Mouse (Mus musculus) liver, adult 2 months (tissue): ENCODE measurements around the gene Dchs2. TPM values are rescaled to one million over a fixed set of nuclear protein-coding genes. Genes with fewer than 3 reads are reported as not detected.
"Not testable (repeated sequence)": the region's sequence is repeated elsewhere in the genome, so short reads cannot be mapped to it uniquely, and the experiment has no call there.

ENCODE experiments used
- DNase-seq: peaks from one replicate; pipeline ENCODE4 v3.0.0-alpha.2; 2011; ENCODE audit warnings: low read depth, low spot score; ENCODE audit errors: extremely low read depth
- H3K27ac ChIP-seq: fragments of 200-500 bp; replicated peaks from 2 replicates; pipeline ENCODE4 v1.5.1; 2012; ENCODE audit warnings: low read depth, mild to moderate bottlenecking, control low read depth, inconsistent platforms, low read length; ENCODE audit not compliant: insufficient read depth
- H3K27me3 ChIP-seq: fragments of 200-500 bp; 2 replicates; pipeline ENCODE4 v1.6.1; 2012; ENCODE audit warnings: mild to moderate bottlenecking, moderate library complexity, low read length, inconsistent platforms; ENCODE audit not compliant: control insufficient read depth, insufficient read depth
- H3K36me3 ChIP-seq: fragments of 200-500 bp; 2 replicates; pipeline ENCODE4 v1.6.1; 2012; ENCODE audit warnings: low read length, inconsistent platforms; ENCODE audit not compliant: control insufficient read depth, insufficient read depth
- H3K4me1 ChIP-seq: fragments of 200-500 bp; 2 replicates; pipeline ENCODE4 v1.6.1; 2011; ENCODE audit warnings: low read length; ENCODE audit not compliant: control insufficient read depth, insufficient read depth
- H3K4me3 ChIP-seq: fragments of 200-500 bp; 2 replicates; pipeline ENCODE4 v1.5.1; 2011; ENCODE audit warnings: low read depth, mild to moderate bottlenecking, control low read depth, low read length, moderate library complexity; ENCODE audit not compliant: insufficient read depth
- H3K79me2 ChIP-seq: fragments of 200-500 bp; 2 replicates; pipeline ENCODE4 v1.6.1; 2012; ENCODE audit warnings: inconsistent platforms, mild to moderate bottlenecking, low read length, moderate library complexity; ENCODE audit not compliant: control insufficient read depth, insufficient read depth
- H3K9ac ChIP-seq: fragments of 200-500 bp; 2 replicates; pipeline ENCODE4 v1.6.1; 2012; ENCODE audit warnings: low read depth, mild to moderate bottlenecking, control low read depth, inconsistent platforms, low read length
- CTCF ChIP-seq: fragments of 200-500 bp; IDR thresholded peaks from 2 replicates; pipeline ENCODE4 v1.5.1; 2011; ENCODE audit warnings: low read depth, low read length, control low read depth
- POLR2A ChIP-seq: fragments of 200-500 bp; IDR thresholded peaks from 2 replicates; pipeline ENCODE4 v1.6.1; 2011; ENCODE audit warnings: low read length, control low read depth; ENCODE audit not compliant: insufficient read depth; ENCODE audit errors: extremely low read depth
- WGBS: fragments of 180-500 bp; shearing (Covaris S2); methylation state at CpG from one replicate; pipeline ENCODE4 v1.1.7; 2018; 5-methylcytosine and 5-hydroxymethylcytosine counted together
- polyA plus RNA-seq: library from polyadenylated mRNA; depleted of rRNA; stranded (reverse); fragments of >200 nt; gene quantifications from 2 replicates; pipeline ENCODE4 v1.2.3, GENCODE M21; 2012
- total RNA-seq: library from RNA; depleted of rRNA; stranded (reverse); fragments of >200 nt; gene quantifications from 2 replicates; pipeline ENCODE4 v1.2.3, GENCODE M21; 2014

The Dchs2 gene
- total and polyA plus RNA-seq, 2 experiments: 0.01 to 0.09 TPM

- Histone ChIP-seq H3K27me3 (no peaks in the 10 kb centered on the region), H3K36me3 (no peaks in the 10 kb centered on the region), H3K4me3 (no peak overlapping the region), H3K9ac (no peak overlapping the region), H3K79me2 (no peaks in the 10 kb centered on the region), H3K4me1 (no peaks in the 10 kb centered on the region), H3K27ac (no peak overlapping the region)
- TF ChIP-seq POLR2A (no peak), CTCF (no peak)
- 87% methylated on average over 6 of the region's 6 CpGs for WGBS
- DNase-seq: no peak
These were observed 25.5 kb upstream of the Dchs2 start for GRCm38 (mm10) chr3:83102286-83102685.

- H3K4me3 ChIP-seq: no peak overlapping the region
- TF ChIP-seq POLR2A (no peak), CTCF (0 out of 2 replicates have a peak, but pooled peaks have one; percentile 13)
- H3K79me2 ChIP-seq: no peaks in the 10 kb centered on the region
- H3K9ac ChIP-seq: no peak overlapping the region
- no peaks in the 10 kb centered on the region for H3K27me3 ChIP-seq
- no peak overlapping the region for H3K27ac ChIP-seq
- H3K36me3 ChIP-seq: no peaks in the 10 kb centered on the region
- no peaks in the 10 kb centered on the region for H3K4me1 ChIP-seq
- 31% methylated on average over 4 of the region's 4 CpGs for WGBS
- peak; percentile 33 for DNase-seq
These were observed 17.6 kb upstream of the Dchs2 start for GRCm38 (mm10) chr3:83110163-83110562.

- Histone ChIP-seq H3K27ac (no peak overlapping the region), H3K9ac (no peak overlapping the region), H3K79me2 (no peaks in the 10 kb centered on the region), H3K4me3 (no peak overlapping the region), H3K4me1 (no peaks in the 10 kb centered on the region), H3K36me3 (no peaks in the 10 kb centered on the region), H3K27me3 (no peaks in the 10 kb centered on the region)
- no peak for TF ChIP-seq POLR2A
- no peak for TF ChIP-seq CTCF
- DNase-seq: no peak
- WGBS: 76% methylated on average over 7 of the region's 7 CpGs
These were observed 16.1 kb upstream of the Dchs2 start for GRCm38 (mm10) chr3:83111485-83112261.

GRCm38 (mm10) chr3:83112869-83113268 lies 14.9 kb upstream of the Dchs2 start:
- Histone ChIP-seq H3K4me3 (no peak overlapping the region), H3K27ac (no peak overlapping the region), H3K79me2 (no peaks in the 10 kb centered on the region), H3K4me1 (no peaks in the 10 kb centered on the region), H3K9ac (no peak overlapping the region), H3K36me3 (no peaks in the 10 kb centered on the region), H3K27me3 (no peaks in the 10 kb centered on the region)
- TF ChIP-seq CTCF (no peak), POLR2A (no peak)
- 53% methylated on average over 3 of the region's 3 CpGs for WGBS
- DNase-seq: no peak

GRCm38 (mm10) chr3:83114946-83115345 lies 12.8 kb upstream of the Dchs2 start:
- Histone ChIP-seq H3K4me3 (no peak overlapping the region), H3K27ac (no peak overlapping the region), H3K9ac (no peak overlapping the region), H3K79me2 (no peaks in the 10 kb centered on the region), H3K27me3 (no peaks in the 10 kb centered on the region), H3K36me3 (no peaks in the 10 kb centered on the region), H3K4me1 (no peaks in the 10 kb centered on the region)
- no peak for TF ChIP-seq CTCF
- no peak for TF ChIP-seq POLR2A
- no peak for DNase-seq
- WGBS: 30% methylated on average over 1 of the region's 1 CpGs

- Histone ChIP-seq H3K4me3 (no peak overlapping the region), H3K4me1 (no peaks in the 10 kb centered on the region), H3K27ac (no peak overlapping the region), H3K9ac (no peak overlapping the region), H3K79me2 (no peaks in the 10 kb centered on the region), H3K27me3 (no peaks in the 10 kb centered on the region), H3K36me3 (no peaks in the 10 kb centered on the region)
- no peak for DNase-seq
- whole genome bisulfite sequencing: 76% methylated on average over 10 of the region's 10 CpGs
- no peak for TF ChIP-seq CTCF
- TF ChIP-seq POLR2A: no peak
These were observed 10.2 kb upstream of the Dchs2 start for GRCm38 (mm10) chr3:83117592-83117991.

- peaks cover 13% of the 10 kb centered on the region for H3K27me3 ChIP-seq
- not testable (repeated sequence) for DNase-seq, H3K79me2 ChIP-seq, H3K9ac ChIP-seq, H3K4me3 ChIP-seq, H3K4me1 ChIP-seq, H3K36me3 ChIP-seq, H3K27ac ChIP-seq
- 97% methylated on average over 9 of the region's 9 CpGs for whole genome bisulfite sequencing
These were observed 3.8 kb upstream of the Dchs2 start for GRCm38 (mm10) chr3:83123945-83124344.
